In genomic region chr1:134638522-134638921, GRCm38 (mm10) we compare ENCODE assay signal across 8 mouse cellular contexts. TPM values are rescaled to one million over a fixed set of nuclear protein-coding genes. Genes with fewer than 3 reads are reported as not detected.
A peak's percentile ranks its signal among the peaks of the same experiment; 100 is the strongest.
DNase-seq lines count a peak whose midpoint lies in the region; ATAC-seq and TF ChIP-seq lines count a peak whose summit lies in the region.

No protein-coding gene starts in this region.

- H3K36me3 ChIP-seq in liver, embryonic 11.5 days (ENCODE audit: control insufficient read depth, insufficient read depth, low read length): no peaks in the 10 kb centered on the region
- H3K36me3 ChIP-seq in kidney, adult 2 months (ENCODE audit: control insufficient read depth, insufficient read depth, low read length): no peaks in the 10 kb centered on the region

- peak; percentile 73 for TF ChIP-seq CTCF in cerebellum, adult 2 months (IDR thresholded peaks at IDR 0.05; ENCODE audit: borderline replicate concordance, insufficient read depth, low read depth, low read length)
- TF ChIP-seq CTCF in kidney, adult 2 months (conservative IDR thresholded peaks at IDR 0.05; ENCODE audit: insufficient read depth, insufficient read length, low read depth, low read length): peak; percentile 55

- 36% methylated on average over 7 of the region's 7 CpGs for WGBS in liver, embryonic 11.5 days
- WGBS in cerebellum, adult 2 months: 20% methylated on average over 7 of the region's 7 CpGs
- WGBS in kidney, adult 2 months: 24% methylated on average over 7 of the region's 7 CpGs

- TF ChIP-seq POLR2A in cerebellum, adult 2 months (IDR thresholded peaks at IDR 0.05; ENCODE audit: borderline replicate concordance, insufficient read depth, low read length): no peak
- no peak for TF ChIP-seq POLR2A in kidney, adult 2 months (IDR thresholded peaks at IDR 0.05; ENCODE audit: low read depth, low read length)

- peaks cover 19% of the 10 kb centered on the region for H3K27me3 ChIP-seq in liver, embryonic 11.5 days (replicated peaks; ENCODE audit: control insufficient read depth, insufficient read depth, low read length)
- H3K27me3 ChIP-seq in cerebellum, adult 2 months (ENCODE audit: control insufficient read depth, insufficient read depth, low read length): no peaks in the 10 kb centered on the region
- no peaks in the 10 kb centered on the region for H3K27me3 ChIP-seq in kidney, adult 2 months (replicated peaks; ENCODE audit: control insufficient read depth, insufficient read depth, low read length)

- no peak overlapping the region for H3K4me3 ChIP-seq in liver, embryonic 11.5 days (ENCODE audit: low read depth, low read length)
- no peak overlapping the region for H3K4me3 ChIP-seq in cerebellum, adult 2 months (replicated peaks; ENCODE audit: insufficient read depth, low read depth, low read length)
- H3K4me3 ChIP-seq in kidney, adult 2 months (ENCODE audit: insufficient read depth, low read depth, low read length): no peak overlapping the region

- ATAC-seq in cerebellum, adult (ENCODE audit: insufficient number of reproducible peaks, low FRiP score, low TSS enrichment): no peak
- no peak for ATAC-seq in liver, embryonic 11.5 days (replicated peaks; ENCODE audit: low FRiP score)

- DNase-seq in cerebellum, adult 18-20 months: peak; percentile 76 to 78
- DNase-seq in liver: peak; percentile 26
- DNase-seq in liver, embryonic 11.5 days (ENCODE audit: low spot score): no peak
- DNase-seq in cerebellum, adult 2 months: peak; percentile 75
- peak; percentile 48 for DNase-seq in kidney, adult 2 months
- DNase-seq in lung, postnatal 10 days: peak; percentile 77
- DNase-seq in thymus, postnatal 25 days: peak; percentile 15

- H3K9me3 ChIP-seq in liver, embryonic 11.5 days (ENCODE audit: control insufficient read depth, low read length): no peaks in the 10 kb centered on the region

- H3K9ac ChIP-seq in liver, embryonic 11.5 days (ENCODE audit: low read depth, low read length): no peak overlapping the region

- H3K4me2 ChIP-seq in liver, embryonic 11.5 days: no peak overlapping the region

- no peaks in the 10 kb centered on the region; the same call in 1 of the 2 replicates for H3K4me1 ChIP-seq in liver, embryonic 11.5 days (replicated peaks; ENCODE audit: control insufficient read depth, insufficient read depth, low read length)
- peaks cover 7% of the 10 kb centered on the region for H3K4me1 ChIP-seq in cerebellum, adult 2 months (ENCODE audit: control insufficient read depth, insufficient read depth, low read length)
- no peaks in the 10 kb centered on the region for H3K4me1 ChIP-seq in kidney, adult 2 months (ENCODE audit: control insufficient read depth, insufficient read depth, low read length)

- no peak overlapping the region for H3K27ac ChIP-seq in liver, embryonic 11.5 days (ENCODE audit: low read depth, low read length)
- H3K27ac ChIP-seq in cerebellum, adult 2 months (ENCODE audit: insufficient read depth, low read length): no peak overlapping the region
- no peak overlapping the region for H3K27ac ChIP-seq in kidney, adult 2 months (ENCODE audit: insufficient read depth, low read depth, low read length)

RNA-seq across cellular contexts. Expression of gene Syt2, which starts 8.0 kb away (rescaled TPM):
- 0.12 and 0.22 TPM in 2 replicates for polyA plus RNA-seq in liver, embryonic 11.5 days (2014; fragmentation: Nextera tagmentation; extraction: Ambion mirVana)
- polyA plus RNA-seq in cerebellum, adult 2 months (2012; rRNA removed): 305 and 318 TPM in 2 replicates
- polyA plus RNA-seq in kidney, adult 2 months (2012; rRNA removed): 0.10 and 1.1 TPM in 2 replicates

Comparison
In these comparisons a context has a peak if more than half of its experiments do, and no peak if none do; other contexts are left out.
1. RNA of gene Syt2, which starts 8.0 kb away (polyA plus RNA-seq): 305 to 318 TPM in cerebellum, adult 2 months; 0.10 to 1.1 TPM in kidney, adult 2 months and 0.12 to 0.22 TPM in liver, embryonic 11.5 days; every median in the first group is over 100 times any median in the second.